Mouse (Mus musculus) inflammation-experienced regulatory T-cells (primary cell): ENCODE results near the gene Cckar. TPM values are rescaled to one million over a fixed set of nuclear protein-coding genes. Genes with fewer than 3 reads are reported as not detected.

Source experiments
- polyA plus RNA-seq, 2 experiments: library from polyadenylated mRNA; unstranded; fragments of 100-300 nt; shearing (Covaris generic); gene quantifications; one replicate each; pipeline ENCODE4 v1.2.1; 2017

Gene Cckar
- polyA plus RNA-seq: under 1 TPM in 1 of 2 experiments, not detected in 1; 0.06 TPM

DNA sequence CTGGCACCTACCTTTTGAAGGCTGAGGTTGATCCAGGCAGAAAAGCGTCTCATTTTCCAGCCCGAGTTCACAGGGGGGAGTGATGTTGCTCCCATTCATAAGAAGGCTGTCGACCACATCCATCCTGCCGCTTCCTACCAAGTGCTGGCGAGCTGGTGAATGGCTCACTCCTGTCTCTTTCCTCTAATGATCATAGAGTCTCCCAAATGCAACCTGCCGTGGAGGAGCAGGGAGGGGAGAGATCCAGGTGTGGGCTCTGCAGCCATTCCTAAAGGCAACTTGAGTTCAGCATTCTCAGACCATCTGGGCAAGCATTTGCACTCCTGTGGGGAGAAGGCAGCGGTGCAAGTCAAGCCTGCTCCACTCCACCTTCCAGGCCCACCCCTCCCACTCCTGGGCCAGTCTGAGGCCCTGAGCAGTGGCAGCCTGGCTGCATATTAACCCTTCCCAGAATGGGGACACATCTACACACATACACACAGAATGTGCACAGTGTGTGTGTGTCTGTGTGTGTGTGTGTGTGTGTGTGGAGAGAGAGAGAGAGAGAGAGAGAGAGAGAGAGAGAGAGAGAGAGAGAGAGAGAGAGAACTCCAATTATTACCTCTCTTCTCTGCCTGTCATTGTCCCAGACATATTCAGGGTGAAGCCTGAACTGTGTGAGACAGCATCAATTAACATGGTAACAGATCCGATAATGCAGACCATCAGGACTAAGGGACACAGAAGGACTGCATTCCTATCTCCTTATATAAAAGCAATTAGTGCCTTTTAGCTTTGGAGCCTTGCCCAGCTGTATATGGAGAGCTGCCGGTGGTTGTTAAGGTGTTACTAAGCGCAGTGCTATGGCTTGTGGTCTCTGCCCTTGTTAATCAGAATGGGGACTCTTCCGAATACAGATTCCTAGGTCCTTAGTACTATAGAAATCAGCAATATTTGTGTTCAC, at the start of gene Cckar:
Gene Cckar (minus strand): TSS at position 471 of the 943 bp plus-strand sequence.

Other genes with a start within 250 kb of the Cckar start
- 10 to 100 TPM; 33.1 to 51.9 TPM for gene Rbpj, start 241.6 kb downstream of the Cckar start, polyA plus RNA-seq
- gene Tbc1d19, start 101.9 kb upstream of the Cckar start, polyA plus RNA-seq: 1 to 10 TPM; 4.4 to 6.5 TPM